ENCODE assay signal across 20 mouse cellular contexts in genomic region chr7:30335688-30336087, GRCm38 (mm10). TPM values are rescaled to one million over a fixed set of nuclear protein-coding genes. Genes with fewer than 3 reads are reported as not detected.
DNase-seq lines count a peak whose midpoint lies in the region; ATAC-seq and TF ChIP-seq lines count a peak whose summit lies in the region.
"Had no signal": no experiment of that assay in that cellular context is flagged by ENCODE, and none has a peak within 500 bp of the region (broad histone marks: within the 10 kb centered on the region; RNA-seq: fewer than 3 reads in every experiment).

No protein-coding gene starts in this region.

- WGBS in forebrain, embryonic 15.5 days = 73% methylated on average over 6 of the region's 6 CpGs
- WGBS in forebrain, embryonic 11.5 days = 73% methylated on average over 6 of the region's 6 CpGs

- no peak for TF ChIP-seq CTCF in layer of hippocampus, adult 2 months (conservative IDR thresholded peaks at IDR 0.05)
- TF ChIP-seq CTCF in brain, embryonic 14.5 days (IDR thresholded peaks at IDR 0.05; ENCODE audit: borderline replicate concordance, extremely low read depth, insufficient read depth, insufficient read length) = no peak

- H3K27me3 ChIP-seq in forebrain, embryonic 15.5 days = no peaks in the 10 kb centered on the region; the same call in 1 of the 2 replicates
- H3K27me3 ChIP-seq in forebrain, embryonic 11.5 days (ENCODE audit: control insufficient read depth, insufficient read depth, low read length) = 0 out of 2 replicates have a peak, but pooled peaks cover 5% of the 10 kb centered on the region

- no peaks in the 10 kb centered on the region for H3K36me3 ChIP-seq in forebrain, embryonic 15.5 days
- H3K36me3 ChIP-seq in forebrain, embryonic 11.5 days (ENCODE audit: control insufficient read depth, insufficient read depth, low read length) = no peaks in the 10 kb centered on the region
- H3K36me3 ChIP-seq: heart, embryonic 13.5 days; hindbrain, embryonic 15.5 days; kidney, embryonic 15.5 days; limb, embryonic 12.5 days; liver, embryonic 15.5 days; lung, embryonic 15.5 days; neural tube, embryonic 15.5 days had no signal

- no peak overlapping the region for H3K4me2 ChIP-seq in forebrain, embryonic 15.5 days (replicated peaks)
- H3K4me2 ChIP-seq in forebrain, embryonic 11.5 days (ENCODE audit: low read depth, low read length, severe bottlenecking) = no peak overlapping the region
- H3K4me2 ChIP-seq: heart, embryonic 13.5 days; hindbrain, embryonic 15.5 days; kidney, embryonic 15.5 days; limb, embryonic 12.5 days; liver, embryonic 15.5 days; lung, embryonic 15.5 days had no signal

- DNase-seq in forebrain, embryonic 11.5 days (ENCODE audit: low spot score) = no peak
- no peak for DNase-seq in layer of hippocampus, adult 2 months (ENCODE audit: low spot score in 2 of 2)
- DNase-seq in layer of hippocampus, postnatal 25 days (ENCODE audit: extremely low spot score in 1 of 2, low spot score in 1 of 2) = no peak
- peak; percentile 62 for DNase-seq in brain, adult 2 months (ENCODE audit: low read depth, low spot score)
- DNase-seq in brain, embryonic 14.5 days (ENCODE audit: low read depth) = peak; percentile 56
- DNase-seq in lung, adult 18-20 months = no peak

- no peak overlapping the region for H3K27ac ChIP-seq in forebrain, embryonic 15.5 days (replicated peaks)
- no peak overlapping the region for H3K27ac ChIP-seq in forebrain, embryonic 11.5 days (ENCODE audit: low read depth, low read length)
- H3K27ac ChIP-seq in layer of hippocampus, adult 2 months = peak overlapping the region; percentile 54
- H3K27ac ChIP-seq: heart, embryonic 13.5 days; hindbrain, embryonic 15.5 days; kidney, embryonic 15.5 days; limb, embryonic 12.5 days; liver, embryonic 15.5 days; lung, embryonic 15.5 days; neural tube, embryonic 15.5 days had no signal

- TF ChIP-seq POLR2A in brain, embryonic 14.5 days (IDR thresholded peaks at IDR 0.05; ENCODE audit: borderline replicate concordance, extremely low read depth, insufficient read depth, insufficient read length, poor library complexity, severe bottlenecking) = no peak

- peaks cover 52% of the 10 kb centered on the region for H3K4me1 ChIP-seq in forebrain, embryonic 15.5 days
- H3K4me1 ChIP-seq in forebrain, embryonic 11.5 days (replicated peaks; ENCODE audit: control insufficient read depth, insufficient read depth, low read length) = no peaks in the 10 kb centered on the region
- H3K4me1 ChIP-seq: limb, embryonic 12.5 days had no signal

- H3K9ac ChIP-seq in forebrain, embryonic 15.5 days (replicated peaks) = no peak overlapping the region
- no peak overlapping the region for H3K9ac ChIP-seq in forebrain, embryonic 11.5 days (ENCODE audit: low read length)
- H3K9ac ChIP-seq: heart, embryonic 13.5 days; hindbrain, embryonic 15.5 days; kidney, embryonic 15.5 days; limb, embryonic 12.5 days; liver, embryonic 15.5 days; lung, embryonic 15.5 days; neural tube, embryonic 15.5 days had no signal

- H3K4me3 ChIP-seq in forebrain, embryonic 15.5 days = no peak overlapping the region
- H3K4me3 ChIP-seq in forebrain, embryonic 11.5 days (ENCODE audit: low read depth, low read length) = no peak overlapping the region
- H3K4me3 ChIP-seq in layer of hippocampus, adult 2 months = no peak overlapping the region
- H3K4me3 ChIP-seq: heart, embryonic 13.5 days; hindbrain, embryonic 15.5 days; kidney, embryonic 15.5 days; limb, embryonic 12.5 days; liver, embryonic 15.5 days; lung, embryonic 15.5 days; neural tube, embryonic 15.5 days had no signal

- 0 out of 2 replicates have a peak, but pooled peaks have one; percentile 15 for ATAC-seq in forebrain, embryonic 15.5 days (replicated peaks)
- ATAC-seq in forebrain, embryonic 11.5 days (replicated peaks; ENCODE audit: low FRiP score) = no peak

- H3K9me3 ChIP-seq in forebrain, embryonic 15.5 days = no peaks in the 10 kb centered on the region
- H3K9me3 ChIP-seq in forebrain, embryonic 11.5 days (ENCODE audit: control insufficient read depth, low read length) = no peaks in the 10 kb centered on the region
- H3K9me3 ChIP-seq: heart, embryonic 13.5 days; hindbrain, embryonic 15.5 days; kidney, embryonic 15.5 days; limb, embryonic 12.5 days; liver, embryonic 15.5 days; lung, embryonic 15.5 days; neural tube, embryonic 15.5 days had no signal

RNA-seq across cellular contexts. Expression of gene Sdhaf1, which starts 12.0 kb away (rescaled TPM):
- polyA plus RNA-seq in forebrain, embryonic 15.5 days (2015; fragmentation: Nextera tagmentation; extraction: Ambion mirVana) = 22.1 and 22.5 TPM in 2 replicates
- 21.8 and 23.5 TPM in 2 replicates for polyA plus RNA-seq in forebrain, embryonic 11.5 days (2014; fragmentation: Nextera tagmentation; extraction: Ambion mirVana)
- total RNA-seq in layer of hippocampus, adult 2 months (2021) = 1 to 10 TPM; 6.7 to 7.3 TPM
- total RNA-seq in layer of hippocampus, postnatal 25 days (2021) = 1 to 10 TPM; 7.8 to 7.9 TPM
- polyA plus RNA-seq in brain, embryonic 14.5 days (2012; rRNA removed) = 17.6 and 24.7 TPM in 2 replicates

RNA-seq across cellular contexts. Expression of gene E130208F15Rik, which starts 14.1 kb away (rescaled TPM):
- polyA plus RNA-seq in forebrain, embryonic 15.5 days (2015; fragmentation: Nextera tagmentation; extraction: Ambion mirVana) = not detected in 2 replicates
- polyA plus RNA-seq in forebrain, embryonic 11.5 days (2014; fragmentation: Nextera tagmentation; extraction: Ambion mirVana) = not detected in 2 replicates
- under 1 TPM; 0.41 to 0.81 TPM for total RNA-seq in layer of hippocampus, adult 2 months (2021)
- total RNA-seq in layer of hippocampus, postnatal 25 days (2021) = under 1 TPM; 0.15 to 0.75 TPM
- 0.36 and 0.37 TPM in 2 replicates for polyA plus RNA-seq in brain, embryonic 14.5 days (2012; rRNA removed)
- polyA plus RNA-seq: activated CD4-positive, CD25-positive, alpha-beta regulatory T cell, adult 4 months; hindbrain, embryonic 15.5 days; intestine, embryonic 14.5 days; lung, embryonic 15.5 days; midbrain, embryonic 14.5 days; neural tube, embryonic 15.5 days; stomach, embryonic 14.5 days had no signal

RNA-seq across cellular contexts. Expression of gene Syne4, which starts 21.1 kb away (rescaled TPM):
- polyA plus RNA-seq in forebrain, embryonic 15.5 days (2015; fragmentation: Nextera tagmentation; extraction: Ambion mirVana) = 7.3 and 9.0 TPM in 2 replicates
- polyA plus RNA-seq in forebrain, embryonic 11.5 days (2014; fragmentation: Nextera tagmentation; extraction: Ambion mirVana) = 29.2 and 30.2 TPM in 2 replicates
- 10 to 100 TPM in 1 of 2 experiments, 1 to 10 TPM in 1; 9.4 to 14.2 TPM for total RNA-seq in layer of hippocampus, adult 2 months (2021)
- total RNA-seq in layer of hippocampus, postnatal 25 days (2021) = 10 to 100 TPM in 1 of 2 experiments, 1 to 10 TPM in 1; 6.4 to 13.1 TPM
- 28.5 and 36.3 TPM in 2 replicates for polyA plus RNA-seq in brain, embryonic 14.5 days (2012; rRNA removed)

RNA-seq across cellular contexts. Expression of gene Lrfn3, which starts 26.9 kb away (rescaled TPM):
- 11.2 and 12.3 TPM in 2 replicates for polyA plus RNA-seq in forebrain, embryonic 15.5 days (2015; fragmentation: Nextera tagmentation; extraction: Ambion mirVana)
- polyA plus RNA-seq in forebrain, embryonic 11.5 days (2014; fragmentation: Nextera tagmentation; extraction: Ambion mirVana) = 7.2 TPM in 2 replicates
- total RNA-seq in layer of hippocampus, adult 2 months (2021) = 10 to 100 TPM; 32.4 to 34.6 TPM
- total RNA-seq in layer of hippocampus, postnatal 25 days (2021) = 10 to 100 TPM; 33.6 to 34.7 TPM
- polyA plus RNA-seq in brain, embryonic 14.5 days (2012; rRNA removed) = 29.1 and 39.2 TPM in 2 replicates
- total RNA-seq: hematopoietic stem cell, adult 5-6 weeks; megakaryocyte progenitor cell, adult 5-6 weeks had no signal
- polyA plus RNA-seq: activated CD4-positive, CD25-positive, alpha-beta regulatory T cell, adult 4 months had no signal

RNA-seq across cellular contexts. Expression of gene Alkbh6, which starts 27.2 kb away (rescaled TPM):
- 99.6 and 102 TPM in 2 replicates for polyA plus RNA-seq in forebrain, embryonic 15.5 days (2015; fragmentation: Nextera tagmentation; extraction: Ambion mirVana)
- 71.3 and 83.8 TPM in 2 replicates for polyA plus RNA-seq in forebrain, embryonic 11.5 days (2014; fragmentation: Nextera tagmentation; extraction: Ambion mirVana)
- 10 to 100 TPM; 50.8 to 51.8 TPM for total RNA-seq in layer of hippocampus, adult 2 months (2021)
- total RNA-seq in layer of hippocampus, postnatal 25 days (2021) = 10 to 100 TPM; 47.1 to 55.1 TPM
- polyA plus RNA-seq in brain, embryonic 14.5 days (2012; rRNA removed) = 131 and 198 TPM in 2 replicates

Comparison
In these comparisons a context has a peak if more than half of its experiments do, and no peak if none do; other contexts are left out.
1. DNase-seq: peak in brain, adult 2 months (single experiment) and brain, embryonic 14.5 days (single experiment); none in forebrain, embryonic 11.5 days (single experiment), layer of hippocampus, adult 2 months (0 of 2), layer of hippocampus, postnatal 25 days (0 of 2) and lung, adult 18-20 months (0 of 2).